Mouse (Mus musculus): Measurements from ENCODE around the gene Lsamp.

DNA sequence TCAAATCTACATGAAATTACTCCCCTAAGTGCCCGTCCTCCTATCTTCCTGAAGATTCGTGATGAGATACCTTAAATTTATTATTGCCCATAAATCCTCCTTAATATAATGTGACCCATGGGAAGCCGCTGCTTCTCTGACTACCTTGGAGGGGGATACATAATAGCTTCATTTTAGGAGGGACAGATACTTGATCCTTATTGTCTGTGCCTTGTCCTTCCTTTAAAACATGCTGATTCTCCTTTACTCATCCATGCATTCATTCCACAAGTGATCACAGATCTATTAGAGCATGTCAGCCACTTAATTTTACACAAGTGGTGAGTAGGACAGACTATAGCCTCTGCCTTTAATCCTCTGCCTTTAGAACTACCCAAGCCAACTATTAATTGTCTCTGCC is 1426.5 kb downstream of the Lsamp start:
- TF ChIP-seq GATA1 (IDR thresholded peaks at IDR 0.05; ENCODE audit: borderline replicate concordance, low read length) = no peak
- TF ChIP-seq FLI1 (IDR thresholded peaks at IDR 0.05; ENCODE audit: low read length) = no peak
